Mouse (Mus musculus) megakaryocyte, embryonic 14.5 days (primary cell): ENCODE measurements around the gene Snai3. TPM values are rescaled to one million over a fixed set of nuclear protein-coding genes. Genes with fewer than 3 reads are reported as not detected.

Experiments
- H3K27me3 ChIP-seq: replicated peaks from 2 replicates; pipeline ENCODE3; 2012; ENCODE audit warnings: inconsistent platforms
- H3K36me3 ChIP-seq: replicated peaks from 2 replicates; pipeline ENCODE3; 2012; ENCODE audit warnings: low read length, inconsistent platforms, mixed read lengths
- H3K4me1 ChIP-seq: 2 replicates; pipeline ENCODE4 v1.6.1; 2012; ENCODE audit warnings: inconsistent platforms
- H3K4me3 ChIP-seq: replicated peaks from 2 replicates; pipeline ENCODE3; 2012; ENCODE audit warnings: moderate library complexity, mild to moderate bottlenecking, inconsistent platforms
- H3K9me3 ChIP-seq: 2 replicates; pipeline ENCODE4 v1.6.1; 2012; ENCODE audit warnings: inconsistent platforms
- FLI1 ChIP-seq: IDR thresholded peaks from 2 replicates; pipeline ENCODE4 v1.6.1; 2012; ENCODE audit warnings: low read length, inconsistent platforms, mixed read lengths
- GATA1 ChIP-seq: IDR thresholded peaks from 3 replicates; pipeline ENCODE4 v1.6.1; 2012; ENCODE audit warnings: mixed read lengths, low read length, inconsistent platforms, borderline replicate concordance
- polyA plus RNA-seq: library from polyadenylated mRNA; stranded (reverse); fragments of >175 nt; gene quantifications from 2 replicates; pipeline ENCODE4 v1.2.3, GENCODE M21; 2012; ENCODE audit warnings: low replicate concordance; ENCODE audit not compliant: insufficient read depth

Gene Snai3
- polyA plus RNA-seq, 1 experiment, result 8.0 TPM

DNA sequence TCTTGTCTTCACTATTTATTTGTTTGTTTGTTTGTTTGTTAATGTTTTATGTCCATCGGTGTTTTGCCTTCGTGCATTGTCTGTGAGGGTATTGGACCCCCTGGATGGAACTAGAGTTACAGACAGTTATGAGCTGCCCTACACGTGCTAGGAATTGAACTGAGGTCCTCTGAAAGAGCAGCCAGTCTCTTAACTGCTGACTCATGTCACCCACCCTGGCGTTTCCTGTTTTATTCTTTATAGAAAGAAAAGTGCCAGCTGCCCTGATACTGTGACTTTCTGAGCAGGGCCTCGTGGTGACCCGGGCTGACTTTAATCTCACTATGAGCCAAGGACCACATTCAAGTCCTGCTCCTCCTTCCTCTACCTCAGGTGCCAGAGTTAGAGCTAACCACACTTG lies 45.0 kb downstream of the Snai3 start:
- no peaks in the 10 kb centered on the region for H3K27me3 ChIP-seq
- peak overlapping the region; percentile 55 for H3K4me3 ChIP-seq
- TF ChIP-seq FLI1 (no peak), GATA1 (no peak)
- H3K9me3 ChIP-seq, result no peaks in the 10 kb centered on the region
- H3K36me3 ChIP-seq, result peaks cover 94% of the 10 kb centered on the region
- peaks cover 92% of the 10 kb centered on the region for H3K4me1 ChIP-seq

DNA sequence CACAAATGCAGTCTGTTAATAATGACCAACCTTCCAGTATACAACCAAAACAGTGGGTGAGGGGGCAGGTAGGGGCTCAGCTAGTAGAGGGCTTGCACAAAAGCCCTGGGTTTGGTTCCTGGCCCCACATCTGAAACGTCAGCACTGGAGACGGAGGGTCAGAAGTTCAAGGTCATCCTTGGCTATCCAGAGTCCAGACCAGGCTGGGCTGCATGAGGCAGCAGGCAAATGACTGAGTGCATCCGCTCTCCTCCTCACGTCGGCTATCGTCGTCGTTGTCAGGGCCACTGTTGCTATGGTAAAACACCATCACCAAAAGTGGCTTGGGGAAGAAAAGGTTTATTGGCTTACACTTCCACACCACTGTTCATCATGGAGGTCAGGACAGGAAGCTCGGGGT lies 46.2 kb downstream of the Snai3 start:
- Histone ChIP-seq H3K27me3 (no peaks in the 10 kb centered on the region), H3K36me3 (peaks cover 97% of the 10 kb centered on the region), H3K4me3 (no peak overlapping the region), H3K9me3 (no peaks in the 10 kb centered on the region), H3K4me1 (peaks cover 93% of the 10 kb centered on the region)
- no peak for TF ChIP-seq FLI1

- Histone ChIP-seq H3K4me1 (peaks cover 93% of the 10 kb centered on the region), H3K9me3 (no peaks in the 10 kb centered on the region), H3K36me3 (peaks cover 98% of the 10 kb centered on the region), H3K4me3 (peak overlapping the region; percentile 17), H3K27me3 (no peaks in the 10 kb centered on the region)
- TF ChIP-seq FLI1, result no peak
- TF ChIP-seq GATA1, result no peak
These were observed 52.9 kb downstream of the Snai3 start for GRCm38 (mm10) chr8:122407678-122408077.

- H3K4me3 ChIP-seq, result peak overlapping the region; percentile 80
- peaks cover 98% of the 10 kb centered on the region for H3K36me3 ChIP-seq
- peaks cover 99% of the 10 kb centered on the region for H3K4me1 ChIP-seq
- H3K27me3 ChIP-seq, result no peaks in the 10 kb centered on the region
- TF ChIP-seq FLI1 (no peak), GATA1 (no peak)
- H3K9me3 ChIP-seq, result no peaks in the 10 kb centered on the region
These were observed 55.3 kb downstream of the Snai3 start for GRCm38 (mm10) chr8:122405146-122405805.

Other genes with a start within 250 kb of the Snai3 start
- 1,238 and 3,030 TPM in 2 replicates for gene Zfpm1, start 178.6 kb downstream of the Snai3 start, polyA plus RNA-seq
- 1.8 TPM in 1 of 2 replicates, not detected in the other for gene Trhr2, start 100.0 kb downstream of the Snai3 start, polyA plus RNA-seq
- 80.4 and 130 TPM in 2 replicates for gene Zc3h18, start 84.1 kb downstream of the Snai3 start, polyA plus RNA-seq
- 0.68 TPM in 1 of 2 replicates, not detected in the other for gene Il17c, start 38.7 kb downstream of the Snai3 start, polyA plus RNA-seq
- 3,699 and 12,582 TPM in 2 replicates for gene Cyba, start 27.8 kb downstream of the Snai3 start, polyA plus RNA-seq
- 66.0 and 142 TPM in 2 replicates for gene Mvd, start 17.3 kb downstream of the Snai3 start, polyA plus RNA-seq
- gene Rnf166, start 15.3 kb upstream of the Snai3 start, polyA plus RNA-seq, result 86.9 and 219 TPM in 2 replicates
- gene Ctu2, start 15.4 kb upstream of the Snai3 start, polyA plus RNA-seq, result 40.5 and 70.3 TPM in 2 replicates
- gene Piezo1, start 90.6 kb upstream of the Snai3 start, polyA plus RNA-seq, result 25.0 and 60.9 TPM in 2 replicates
- 68.9 and 81.7 TPM in 2 replicates for gene Cdt1, start 107.3 kb upstream of the Snai3 start, polyA plus RNA-seq
- 257 and 338 TPM in 2 replicates for gene Aprt, start 116.2 kb upstream of the Snai3 start, polyA plus RNA-seq
- 12.6 and 15.3 TPM in 2 replicates for gene Galns, start 150.7 kb upstream of the Snai3 start, polyA plus RNA-seq
- gene Trappc2l, start 150.9 kb upstream of the Snai3 start, polyA plus RNA-seq, result 2.2 TPM in 1 of 2 replicates, not detected in the other
- gene Pabpn1l, start 162.0 kb upstream of the Snai3 start, polyA plus RNA-seq, result 0.25 TPM in 1 of 2 replicates, not detected in the other
- 54.9 and 189 TPM in 2 replicates for gene Cbfa2t3, start 238.4 kb upstream of the Snai3 start, polyA plus RNA-seq